Mouse (Mus musculus): ENCODE measurements around the gene Slc22a15.
A peak's percentile ranks its signal among the peaks of the same experiment; 100 is the strongest.

Slc22a15 gene

GRCm38 (mm10) chr3:101923843-101924740, at the start of gene Slc22a15:
Slc22a15 (minus strand) TSS chr3:101924453.
- peak; percentile 80 for DNase-seq (ENCODE audit: low read depth)

GRCm38 (mm10) chr3:101966825-101967558, 42.7 kb upstream of the Slc22a15 start:
- no peak for DNase-seq (ENCODE audit: low read depth)

DNA sequence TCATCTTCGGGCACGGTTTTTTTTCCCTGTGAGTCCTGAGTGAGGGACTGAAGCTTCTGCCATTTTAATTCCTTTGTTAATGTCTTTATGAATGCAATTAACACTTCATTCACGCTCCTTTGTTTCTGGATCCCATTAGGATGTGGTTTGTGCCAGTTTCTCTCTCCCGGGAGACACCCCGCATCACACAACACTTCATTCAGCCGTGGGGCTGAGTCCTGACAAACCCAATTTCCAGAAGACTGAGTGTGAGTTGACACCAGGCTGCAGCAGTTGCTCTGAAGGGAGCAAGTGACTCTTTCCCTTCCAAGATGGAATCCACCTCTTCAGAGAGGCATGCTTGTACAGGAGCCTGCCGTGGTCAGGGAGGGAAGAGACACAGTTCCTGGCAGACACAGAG, 40.1 kb upstream of the Slc22a15 start:
- no peak for DNase-seq (ENCODE audit: low read depth)

DNA sequence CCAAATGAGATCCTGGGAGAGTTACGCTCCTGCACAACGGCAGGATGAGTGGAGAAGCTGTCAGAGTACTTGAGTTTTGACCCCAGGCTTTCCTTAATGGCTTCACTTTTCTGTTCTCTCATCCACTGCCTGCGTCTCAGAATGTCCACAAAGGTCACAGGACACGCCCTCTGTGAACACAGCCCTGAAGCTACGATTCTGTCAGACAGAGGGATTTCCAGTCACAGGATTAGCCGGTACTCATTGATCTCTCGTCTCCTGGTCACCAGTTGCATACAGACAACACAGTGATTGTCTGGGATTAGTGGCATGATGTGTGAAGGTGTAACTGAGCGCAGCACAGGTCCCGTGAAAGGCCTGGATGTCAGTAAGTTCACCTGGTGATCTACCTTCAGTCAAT, 39.2 kb upstream of the Slc22a15 start:
- no peak for DNase-seq (ENCODE audit: low read depth)

DNA sequence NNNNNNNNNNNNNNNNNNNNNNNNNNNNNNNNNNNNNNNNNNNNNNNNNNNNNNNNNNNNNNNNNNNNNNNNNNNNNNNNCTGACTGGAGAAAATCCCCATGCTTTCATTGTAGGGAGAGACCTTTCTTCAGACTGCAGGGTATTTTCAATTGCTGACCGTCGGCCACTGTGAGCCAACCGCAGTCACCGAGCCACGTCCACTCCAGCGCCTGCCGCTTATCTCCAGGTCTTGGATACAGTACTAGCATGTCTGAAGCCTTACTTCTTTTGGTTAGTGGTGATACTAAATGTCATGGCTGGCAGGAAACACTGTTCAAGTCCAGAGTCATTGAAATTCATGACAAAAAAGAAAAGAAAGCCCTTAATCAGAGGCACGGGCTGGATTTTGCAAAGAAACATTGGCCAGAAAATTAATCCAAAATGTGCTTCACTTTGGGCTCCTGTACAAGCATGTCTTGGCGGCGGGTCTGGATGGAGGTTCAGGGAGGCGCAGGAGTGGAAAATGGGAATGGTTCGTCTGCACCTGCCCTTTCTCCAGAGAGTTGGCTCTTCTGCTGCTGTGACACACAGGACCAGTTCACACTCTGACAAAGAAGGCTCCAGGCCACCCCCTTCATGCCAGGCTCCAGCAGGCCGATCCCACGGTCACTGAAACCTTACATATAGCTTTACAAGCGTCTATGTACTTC, 37.0 kb upstream of the Slc22a15 start:
- DNase-seq (ENCODE audit: low read depth) = no peak

DNA sequence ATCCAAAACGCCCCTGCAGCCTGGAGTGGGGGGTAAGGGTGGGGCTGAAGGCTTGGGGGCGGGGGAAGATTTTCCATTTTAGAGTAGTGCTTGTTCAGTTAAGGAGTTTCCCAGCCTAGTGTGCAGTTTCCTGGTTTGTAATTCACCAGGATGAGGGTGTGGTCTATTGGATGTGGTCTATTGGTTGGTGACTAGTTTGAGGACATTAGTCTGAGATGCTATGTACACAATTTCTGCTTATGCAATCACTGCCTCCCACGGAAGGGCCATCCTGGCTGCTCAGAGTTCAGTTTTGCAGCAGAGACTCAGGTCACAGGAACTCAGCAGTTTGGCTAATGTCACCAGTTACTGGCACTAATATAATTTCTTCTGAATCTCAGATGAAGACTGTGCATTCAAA, 33.8 kb upstream of the Slc22a15 start:
- DNase-seq (ENCODE audit: low read depth) = no peak

DNA sequence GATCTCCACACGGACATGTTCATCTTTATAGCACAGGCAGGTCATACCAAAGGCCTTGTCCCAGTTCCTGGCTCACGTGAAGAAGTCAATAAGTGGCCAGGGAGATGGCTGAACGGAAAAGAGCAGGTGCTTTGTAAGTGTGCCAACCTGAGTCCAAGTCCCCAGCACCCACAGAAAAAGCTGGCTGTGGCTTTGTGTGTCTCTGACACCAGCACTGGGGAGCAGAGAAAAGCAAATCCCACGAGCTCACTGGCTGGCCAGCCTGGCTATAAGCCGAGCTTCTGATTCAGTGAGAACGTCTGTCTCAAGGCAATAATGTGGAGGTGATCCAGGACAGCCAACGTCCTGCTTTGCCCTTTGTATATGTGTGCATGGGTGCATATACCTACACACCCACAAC, 29.3 kb upstream of the Slc22a15 start:
- DNase-seq (ENCODE audit: low read depth) = no peak

- DNase-seq (ENCODE audit: low read depth) = no peak
Observed at GRCm38 (mm10) chr3:101952577-101952976, 28.3 kb upstream of the Slc22a15 start.

GRCm38 (mm10) chr3:101948572-101948971, 24.3 kb upstream of the Slc22a15 start:
- DNase-seq (ENCODE audit: low read depth) = peak; percentile 67

- DNase-seq (ENCODE audit: low read depth) = no peak
Observed at GRCm38 (mm10) chr3:101947250-101947649, 23.0 kb upstream of the Slc22a15 start.

- DNase-seq (ENCODE audit: low read depth) = no peak
Observed at GRCm38 (mm10) chr3:101945257-101945656, 21.0 kb upstream of the Slc22a15 start.

DNA sequence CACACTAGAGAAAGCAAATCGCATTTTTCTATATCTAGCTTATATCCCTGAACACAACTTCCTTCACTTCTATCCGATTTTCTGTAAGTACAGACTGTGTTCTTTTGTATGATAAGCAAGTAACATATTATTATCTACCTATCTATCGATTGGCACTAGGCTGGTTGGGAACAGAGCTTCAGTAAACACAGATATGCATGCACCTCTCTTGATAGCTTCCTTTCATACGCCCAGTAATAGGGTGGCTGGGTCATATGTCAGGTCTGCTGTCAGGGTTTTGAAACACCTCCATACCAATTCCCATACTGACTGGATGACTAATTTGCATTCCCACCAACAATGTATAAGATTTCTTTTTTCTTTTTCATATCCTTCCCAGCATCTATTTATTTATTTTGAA, 16.2 kb upstream of the Slc22a15 start:
- DNase-seq (ENCODE audit: low read depth) = no peak

DNA sequence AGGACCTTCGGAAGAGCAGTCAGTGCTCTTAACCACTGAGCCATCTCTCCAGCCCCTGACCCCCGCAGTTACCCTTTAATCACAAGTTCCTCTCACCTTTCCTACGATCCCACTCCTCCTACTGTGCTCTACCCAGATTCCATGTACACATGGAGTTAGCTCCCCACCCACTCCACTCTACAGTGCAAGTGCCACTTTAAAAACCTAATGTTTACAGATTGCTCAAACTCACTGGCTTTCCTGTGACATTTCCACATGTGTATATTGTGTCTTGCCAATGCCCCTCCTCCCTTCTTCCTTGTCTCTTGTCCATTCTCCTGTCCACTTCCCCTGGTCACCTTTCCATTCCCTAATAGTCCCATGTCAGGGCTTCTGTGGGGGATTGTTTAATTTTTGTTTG, 15.6 kb upstream of the Slc22a15 start:
- DNase-seq (ENCODE audit: low read depth) = no peak

GRCm38 (mm10) chr3:101939152-101939551, 14.9 kb upstream of the Slc22a15 start:
- DNase-seq (ENCODE audit: low read depth) = peak; percentile 32

DNA sequence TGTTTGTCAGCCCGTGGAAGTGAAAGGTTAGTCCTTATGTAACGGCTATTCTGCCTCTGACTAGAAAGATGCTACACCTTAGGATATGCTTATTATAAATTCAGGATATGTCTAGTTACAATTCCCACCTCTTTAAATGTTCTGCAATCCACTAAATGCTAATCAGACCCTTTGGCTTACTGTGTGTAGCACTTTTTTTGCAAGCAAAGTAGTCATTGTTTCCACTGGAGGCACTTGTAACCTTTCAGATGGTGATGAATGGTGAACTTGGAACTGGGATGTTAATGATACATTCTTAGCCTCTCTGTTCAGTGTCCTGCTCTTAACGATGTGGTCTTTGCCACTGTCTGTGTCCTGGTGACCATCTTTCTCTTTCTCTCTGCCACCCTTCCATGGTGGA, 12.1 kb upstream of the Slc22a15 start:
- no peak for DNase-seq (ENCODE audit: low read depth)

DNA sequence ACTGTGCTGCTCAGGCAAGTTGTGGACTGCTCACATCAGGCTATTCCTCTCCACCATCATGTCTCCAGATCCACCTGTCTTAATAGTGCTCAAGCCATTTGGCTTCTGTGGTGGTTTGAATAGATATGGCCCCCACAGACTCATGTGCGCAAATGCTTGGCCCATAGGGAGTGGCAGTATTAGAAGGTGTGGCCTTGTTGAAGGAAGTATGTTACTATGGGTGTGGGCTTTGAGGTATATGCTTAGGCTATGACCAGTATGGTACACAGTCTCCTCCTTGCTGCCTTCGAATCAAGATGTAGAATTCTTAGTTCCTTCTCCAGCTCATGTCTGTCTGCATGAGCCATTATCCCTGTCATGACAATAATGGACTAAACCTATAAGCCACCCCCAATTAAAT, 9.6 kb upstream of the Slc22a15 start:
- DNase-seq (ENCODE audit: low read depth) = no peak

DNA sequence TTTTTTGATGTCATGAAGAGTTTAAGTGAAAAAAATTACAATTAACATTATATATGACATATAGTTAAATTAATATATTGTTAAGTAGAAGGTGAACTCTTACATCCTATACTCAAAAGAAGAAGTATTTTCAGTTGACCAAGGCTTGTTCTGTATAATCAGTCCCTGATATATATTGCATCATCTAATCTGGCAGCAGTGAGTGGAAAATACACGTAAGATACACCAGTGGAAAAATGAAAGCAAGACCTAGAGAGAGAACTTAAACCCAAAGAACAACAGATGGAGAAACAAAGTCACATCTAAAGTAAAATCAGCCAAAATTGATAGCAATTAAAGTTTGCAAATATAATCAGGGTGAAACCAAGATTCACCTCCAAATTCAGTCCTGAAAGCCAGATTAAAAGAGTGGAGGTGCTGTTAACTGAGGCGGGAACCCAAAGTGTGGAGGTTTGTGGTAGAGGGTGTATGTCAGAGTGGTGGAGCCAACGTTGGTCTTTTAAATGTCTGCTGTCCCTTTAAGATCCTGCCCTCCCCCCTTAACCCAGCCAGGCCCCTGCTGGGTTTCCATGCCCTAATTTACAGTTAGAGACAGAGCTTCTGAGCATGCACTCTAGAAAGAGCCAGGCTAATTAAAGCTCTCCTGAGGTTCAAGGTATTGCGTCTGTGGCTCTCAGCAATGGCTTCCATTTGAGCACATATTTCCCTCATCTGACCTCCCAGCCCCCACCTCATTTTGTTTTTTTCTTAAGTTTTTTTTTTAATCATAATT, 5.0 kb upstream of the Slc22a15 start:
- DNase-seq (ENCODE audit: low read depth) = no peak

GRCm38 (mm10) chr3:101926636-101927035, 2.4 kb upstream of the Slc22a15 start:
- no peak for DNase-seq (ENCODE audit: low read depth)

DNA sequence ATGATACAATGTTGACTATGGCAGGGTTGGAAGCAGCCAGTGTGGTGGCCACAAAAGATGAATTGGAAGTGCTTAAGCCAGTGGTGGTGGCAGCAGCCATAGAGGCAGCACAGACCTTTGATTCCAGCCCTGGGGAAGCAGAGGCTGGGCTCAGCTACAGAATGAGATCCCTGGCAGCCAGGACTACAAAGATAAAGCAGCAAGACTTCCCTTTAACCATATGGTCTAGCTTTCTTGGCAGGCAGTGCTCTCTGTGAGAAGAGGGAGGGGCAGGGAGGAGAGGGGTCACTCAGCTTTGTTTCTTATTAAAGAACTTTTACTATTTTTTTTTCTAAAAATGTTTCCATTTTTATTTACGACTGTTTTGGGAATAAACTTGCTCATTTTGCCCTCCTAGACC, 1.4 kb upstream of the Slc22a15 start:
- DNase-seq (ENCODE audit: low read depth) = no peak

DNA sequence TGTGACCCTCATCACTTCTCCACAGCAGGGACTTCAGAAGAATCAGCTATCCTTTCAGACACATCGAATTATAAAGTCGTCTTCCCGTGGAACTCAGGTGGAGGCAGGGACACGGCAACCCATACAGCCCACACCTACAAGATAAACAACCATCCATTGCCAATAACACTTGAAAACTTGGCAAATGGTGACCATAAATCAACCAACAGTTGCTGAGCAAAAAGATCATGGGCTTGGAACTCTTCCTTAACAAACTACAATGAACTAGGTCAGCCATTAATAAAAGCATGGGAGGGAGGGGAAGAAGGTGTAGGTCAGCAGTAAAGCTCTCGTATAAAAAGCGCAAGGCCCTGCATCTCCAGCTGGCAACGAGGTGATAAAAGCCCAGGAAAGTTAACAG, 1.9 kb downstream of the Slc22a15 start:
- no peak for DNase-seq (ENCODE audit: low read depth)

- DNase-seq (ENCODE audit: low read depth) = no peak
Observed at GRCm38 (mm10) chr3:101918526-101918925, 5.7 kb downstream of the Slc22a15 start.

DNA sequence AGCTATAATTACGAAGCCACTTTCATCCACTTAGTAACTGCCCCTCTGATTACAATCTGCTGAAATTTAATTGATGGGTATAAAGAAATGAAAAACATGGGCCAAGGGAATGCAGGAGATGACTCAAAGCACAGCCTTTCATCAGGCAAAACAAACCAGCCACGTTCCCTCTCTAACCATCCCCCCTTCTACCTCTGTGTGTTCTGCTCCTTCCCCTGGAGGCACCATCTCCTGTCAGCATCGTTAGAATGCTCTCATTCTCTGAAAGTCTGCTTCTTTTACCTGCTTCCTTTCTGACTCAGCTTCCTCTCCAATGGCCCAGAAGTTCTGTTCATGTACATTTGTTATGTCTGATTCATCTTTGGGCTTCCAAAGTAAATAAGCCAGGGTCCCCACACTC, 6.6 kb downstream of the Slc22a15 start:
- peak; percentile 60 for DNase-seq (ENCODE audit: low read depth)

Measured in induced T-regulatory cell, adult 2 months (primary cell).